Mouse (Mus musculus): ENCODE measurements around the gene C1qb. TPM values are rescaled to one million over a fixed set of nuclear protein-coding genes. Genes with fewer than 3 reads are reported as not detected.

C1qb gene
- total RNA-seq, 2 experiments from 2014 or later = 55.7 to 58.1 TPM

DNA sequence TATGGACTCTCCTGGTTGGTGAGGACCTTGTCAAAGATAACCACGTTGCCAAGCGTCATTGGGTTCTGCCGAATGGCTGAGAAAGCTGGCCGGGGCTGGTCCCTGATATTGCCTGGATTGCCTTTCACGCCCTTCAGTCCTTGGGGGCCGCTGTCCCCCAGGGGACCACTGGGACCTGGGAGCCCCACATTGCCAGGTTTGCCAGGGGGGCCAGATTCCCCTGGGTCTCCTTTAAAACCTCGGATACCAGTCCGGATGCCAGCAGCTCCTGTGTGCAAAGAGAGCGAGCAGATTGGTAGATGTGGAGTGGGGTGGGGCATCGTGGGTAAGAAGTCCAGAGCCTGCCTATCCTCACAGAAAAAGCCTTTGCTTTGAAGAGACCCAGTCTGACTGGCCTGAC is 10.5 kb upstream of the C1qb start:
- intact Hi-C loops (cut with DNase I) = loop anchor here (10.0 kb wide), 1 partner anchor 388 kb away; no protein-coding TSS in a partner anchor
- DNase-seq (ENCODE audit: low spot score in 2 of 2) = no peak

DNA sequence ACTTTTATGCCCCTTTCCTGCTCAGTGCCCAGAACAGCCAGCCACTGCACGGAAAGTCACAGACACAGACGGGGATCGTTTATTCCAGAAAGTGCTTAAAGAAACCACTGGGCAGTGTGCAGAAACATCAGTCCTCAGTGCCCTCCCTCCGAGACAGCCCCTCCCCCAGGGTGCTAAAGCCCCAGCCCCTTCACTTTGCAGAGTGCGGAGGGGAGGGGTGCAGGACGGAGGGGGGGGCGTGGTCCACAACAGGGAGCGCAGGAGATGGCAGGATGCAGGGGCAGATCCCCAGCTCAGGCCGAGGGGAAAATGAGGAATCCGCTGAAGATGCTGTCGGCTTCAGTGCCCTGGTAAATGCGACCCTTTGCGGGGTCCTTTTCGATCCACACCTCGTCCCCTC is 9.9 kb upstream of the C1qb start:
- intact Hi-C loops (cut with DNase I) = loop anchor here (2.0 to 10.0 kb wide), 2 partner anchors 85 to 389 kb away; no protein-coding TSS in a partner anchor
- DNase-seq (ENCODE audit: low spot score in 2 of 2) = no peak

DNA sequence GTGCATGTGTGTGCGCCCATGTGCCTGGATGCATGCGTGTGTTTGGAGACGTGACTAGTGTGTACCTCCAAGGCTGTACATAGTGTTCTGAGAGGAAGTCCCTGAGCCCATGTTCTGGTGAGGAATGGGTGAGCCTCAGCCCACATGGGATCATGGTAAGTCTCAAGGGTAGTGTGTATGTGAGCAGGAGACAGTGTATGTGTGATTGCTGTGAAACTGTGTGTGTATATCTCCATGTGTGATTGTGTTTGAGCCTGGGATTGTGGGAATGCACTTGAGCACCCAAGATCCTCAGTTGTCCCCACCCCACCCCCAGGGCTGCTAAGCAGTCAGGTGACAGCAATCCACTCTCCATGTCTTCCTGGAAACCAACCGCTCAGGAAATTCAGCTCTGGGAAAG is 8.8 kb upstream of the C1qb start:
- intact Hi-C loops (cut with DNase I) = loop anchor here (1.0 to 10.0 kb wide), 3 partner anchors 86 to 390 kb away; no protein-coding TSS in a partner anchor
- DNase-seq (ENCODE audit: low spot score in 2 of 2) = no peak

DNA sequence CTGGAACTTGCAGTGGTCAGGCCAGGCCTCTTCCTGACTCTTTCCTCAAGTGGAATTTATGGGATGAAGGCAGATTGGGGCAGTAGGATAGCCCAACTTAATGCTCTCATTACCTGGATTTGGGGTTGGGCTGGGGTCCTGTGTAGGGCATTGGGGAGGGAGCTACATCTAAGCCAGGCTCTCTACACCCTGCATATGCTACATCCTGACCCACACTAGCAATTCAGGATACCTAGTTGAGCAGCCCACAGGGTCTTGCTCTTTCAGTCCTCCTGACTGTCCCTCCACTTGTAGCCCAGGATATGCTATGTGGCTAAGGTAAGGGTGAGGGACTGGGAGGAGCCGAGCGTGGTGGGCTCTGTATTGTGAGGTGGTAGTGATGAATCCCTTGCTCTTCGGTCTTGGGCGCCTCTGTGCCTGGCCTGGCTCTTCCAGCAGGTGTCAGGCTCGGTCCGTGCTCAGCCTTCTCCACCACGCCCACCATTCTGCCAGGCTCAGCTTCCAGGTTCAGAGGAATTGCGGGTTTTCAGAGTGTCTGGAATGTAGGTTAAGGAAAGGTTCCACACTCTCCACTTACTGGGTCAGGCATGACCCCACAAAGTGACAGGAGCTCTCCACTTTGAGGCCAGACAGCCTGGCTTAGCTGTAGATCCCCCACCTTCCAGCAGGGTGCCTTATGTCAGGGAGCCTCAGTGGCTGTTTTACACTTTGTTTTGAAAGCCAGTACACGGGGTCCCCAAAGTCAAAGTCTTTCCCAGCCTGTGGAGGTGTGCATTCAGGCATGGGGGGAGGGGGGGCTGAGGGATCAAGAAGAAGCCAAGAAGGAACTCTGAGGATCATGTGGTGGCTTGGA is 7.9 kb upstream of the C1qb start:
- intact Hi-C loops (cut with DNase I) = loop anchor here (1.0 to 10.0 kb wide), 3 partner anchors 87 to 391 kb away; no protein-coding TSS in a partner anchor
- peak; percentile 55 to 63 for DNase-seq (ENCODE audit: low spot score in 2 of 2)

DNA sequence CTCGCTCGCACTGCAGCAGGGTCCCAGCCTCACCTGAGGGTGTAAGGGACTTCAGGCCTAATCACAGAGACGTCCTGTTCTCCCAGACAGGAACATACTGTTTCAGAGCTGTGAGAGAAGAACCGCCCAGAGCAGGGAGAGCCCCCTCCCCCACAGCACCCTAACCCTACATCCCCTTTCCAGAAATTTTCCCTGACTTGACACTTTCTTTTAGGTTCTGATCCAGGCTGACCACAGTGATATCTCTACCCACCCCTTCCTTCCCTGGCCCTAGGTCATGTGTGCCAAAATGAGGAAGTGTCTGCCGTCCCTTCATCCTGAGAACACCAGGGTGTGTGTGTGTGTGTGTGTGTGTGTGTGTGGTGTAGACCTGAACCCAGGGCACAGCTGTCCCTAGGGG is 6.8 kb upstream of the C1qb start, which contains the start of gene C1qc:
C1qc (minus strand) TSS at position 255 of the 400 bp plus-strand sequence.
- intact Hi-C loops (cut with DNase I) = loop anchor here (10.0 kb wide), 1 partner anchor 392 kb away; no protein-coding TSS in a partner anchor
- DNase-seq (ENCODE audit: low spot score in 2 of 2) = peak in 1 of 2 experiments; percentile 27

DNA sequence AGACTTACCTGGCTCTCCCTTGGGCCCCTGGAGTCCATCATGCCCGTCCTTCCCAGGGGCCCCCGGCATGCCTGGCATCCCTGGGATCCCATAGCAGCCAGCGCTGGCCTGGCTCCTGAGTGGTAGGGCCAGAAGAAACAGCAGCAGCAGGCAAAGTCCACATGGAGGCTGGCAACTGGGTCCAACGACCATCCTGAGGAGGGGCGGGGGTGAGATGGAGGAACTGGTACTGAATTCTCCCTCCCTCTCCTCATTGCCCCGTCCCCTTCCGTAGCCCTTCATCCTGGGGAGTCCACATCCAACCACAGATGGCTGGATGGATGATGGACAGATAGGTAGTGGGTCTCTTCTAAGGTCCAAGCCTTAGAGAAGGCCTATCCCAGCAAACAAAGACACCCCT is 6.4 kb upstream of the C1qb start:
- intact Hi-C loops (cut with DNase I) = loop anchor here (10.0 kb wide), 1 partner anchor 392 kb away; no protein-coding TSS in a partner anchor

DNA sequence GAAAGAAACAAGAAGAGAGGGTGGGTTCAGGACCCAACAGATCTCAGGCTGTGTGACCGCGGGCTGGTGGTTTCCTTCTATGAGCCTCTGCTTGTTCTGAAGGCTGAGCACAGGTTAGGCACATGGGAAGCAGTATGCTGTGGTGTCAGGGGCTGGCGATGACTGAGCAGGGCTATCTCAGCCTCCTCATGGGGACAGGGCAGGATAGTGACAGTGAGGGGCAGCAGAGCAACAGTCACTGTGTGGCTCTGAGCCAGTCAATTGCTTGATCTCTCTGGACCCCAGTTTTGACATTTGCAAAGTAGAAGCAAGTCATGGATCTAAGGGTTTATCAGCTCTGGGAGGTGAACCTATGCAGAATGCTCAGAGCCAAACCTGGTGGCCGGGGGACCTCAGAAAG is 5.1 kb upstream of the C1qb start:
- intact Hi-C loops (cut with DNase I) = loop anchor here (10.0 kb wide), 1 partner anchor 394 kb away; no protein-coding TSS in a partner anchor
- DNase-seq (ENCODE audit: low spot score in 2 of 2) = no peak

More for the DNA sequence above, 6.4 kb upstream of the C1qb start:
- DNase-seq (ENCODE audit: low spot score in 2 of 2) = no peak

DNA sequence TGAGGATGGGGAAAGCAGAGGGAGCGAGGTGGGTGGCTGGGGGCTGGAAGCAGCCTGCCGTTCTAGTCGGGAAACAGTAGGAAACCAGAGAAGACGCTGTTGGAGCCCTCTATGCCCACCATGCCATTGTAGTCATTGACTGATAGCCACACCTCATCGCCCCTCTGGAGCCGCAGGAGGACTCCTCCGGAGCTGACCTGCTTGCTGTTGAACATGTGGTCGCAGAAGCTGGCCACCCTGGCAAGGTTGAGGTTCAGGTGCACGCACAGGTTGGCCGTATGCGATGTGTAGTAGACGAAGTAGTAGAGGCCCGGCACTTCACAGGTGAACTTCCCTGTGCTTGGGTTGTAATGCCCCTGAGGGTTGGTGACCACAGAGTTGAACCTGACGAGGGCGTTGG is 4.0 kb upstream of the C1qb start:
- DNase-seq (ENCODE audit: low spot score in 2 of 2) = no peak
- intact Hi-C loops (cut with DNase I) = loop anchor here (10.0 kb wide), 1 partner anchor 395 kb away; no protein-coding TSS in a partner anchor

DNA sequence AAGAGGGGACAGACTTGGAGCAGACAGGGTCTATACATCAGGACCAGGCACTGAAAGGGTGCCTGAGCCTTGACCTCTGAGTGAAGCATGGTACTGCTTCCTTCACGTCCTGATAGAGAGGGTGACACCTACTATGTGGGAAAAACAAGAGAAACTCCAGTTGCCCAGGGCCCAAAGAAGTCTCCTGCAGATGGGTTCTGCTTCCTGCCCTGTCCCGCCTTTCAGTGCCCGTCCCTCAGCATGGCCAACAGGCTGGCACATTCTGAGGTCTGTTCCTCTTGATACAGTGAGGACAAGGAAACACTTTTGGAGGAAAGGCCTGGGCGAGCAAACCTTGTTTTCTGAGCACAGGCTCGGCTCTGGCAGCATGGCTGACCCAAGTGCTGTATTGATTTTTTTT is 1.7 kb upstream of the C1qb start:
- intact Hi-C loops (cut with DNase I) = no loop called here
- DNase-seq (ENCODE audit: low spot score in 2 of 2) = no peak

DNA sequence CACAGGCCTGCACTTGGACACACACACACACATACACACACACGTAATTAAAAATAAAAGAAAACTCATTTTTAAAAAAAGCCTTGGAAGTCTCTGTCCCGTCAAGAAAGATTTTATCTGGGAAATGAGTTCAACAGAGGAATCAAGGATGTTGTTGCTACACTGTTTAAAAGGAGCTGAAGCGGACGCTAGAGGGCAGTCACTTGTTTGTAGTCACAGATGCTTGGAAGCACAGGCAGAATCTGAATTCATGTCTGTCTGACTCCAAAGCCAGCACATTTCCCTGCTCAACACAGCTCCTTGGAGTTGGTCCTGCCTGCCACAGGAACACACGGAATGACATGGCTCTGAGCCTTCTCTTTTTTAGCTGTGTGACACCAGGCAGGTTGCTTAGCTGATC is 7.4 kb downstream of the C1qb start:
- no peak for DNase-seq (ENCODE audit: low spot score in 2 of 2)
- intact Hi-C loops (cut with DNase I) = no loop called here

DNA sequence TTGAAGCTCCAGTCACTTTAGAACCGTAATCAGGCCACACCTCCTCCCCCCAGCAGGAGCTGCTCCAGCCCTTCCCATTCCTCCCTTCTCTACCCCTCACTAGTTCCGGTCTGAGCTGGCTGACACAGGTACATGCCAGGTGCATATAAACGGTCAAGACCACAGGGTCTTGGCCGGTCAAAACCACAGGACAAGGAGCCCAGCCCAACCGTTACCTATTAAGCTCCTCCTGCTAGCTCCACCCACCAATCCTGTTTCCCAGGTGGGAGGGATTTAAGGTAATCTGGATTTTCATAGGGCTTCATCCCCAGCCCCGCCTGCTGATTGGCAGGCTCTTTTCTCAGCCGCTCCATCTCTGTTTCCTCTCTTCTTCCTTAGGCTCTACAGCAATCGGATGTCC is 7.8 kb downstream of the C1qb start:
- DNase-seq (ENCODE audit: low spot score in 2 of 2) = no peak
- intact Hi-C loops (cut with DNase I) = no loop called here

DNA sequence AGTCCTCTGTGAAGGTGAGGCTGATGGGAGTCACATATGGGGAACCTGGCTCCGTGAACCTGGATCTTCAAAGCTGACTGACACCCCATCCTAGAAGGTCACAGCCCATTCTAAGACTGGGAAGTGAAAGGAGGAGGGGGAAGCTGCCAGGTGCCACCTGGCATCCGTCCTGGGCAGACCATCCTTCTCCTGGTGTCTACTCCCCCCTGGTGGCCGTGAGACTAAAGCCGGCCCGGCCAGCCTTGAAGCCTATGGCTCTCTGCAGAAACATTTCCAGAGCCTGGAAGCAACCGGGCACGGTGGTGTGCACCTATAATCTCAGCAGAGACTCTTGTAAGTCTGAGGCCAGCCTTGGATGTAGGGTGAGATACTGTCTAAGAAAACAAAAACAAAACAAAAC is 9.0 kb downstream of the C1qb start:
- intact Hi-C loops (cut with DNase I) = loop anchor here (2.0 kb wide), 1 partner anchor 228 kb away; no protein-coding TSS in a partner anchor

DNA sequence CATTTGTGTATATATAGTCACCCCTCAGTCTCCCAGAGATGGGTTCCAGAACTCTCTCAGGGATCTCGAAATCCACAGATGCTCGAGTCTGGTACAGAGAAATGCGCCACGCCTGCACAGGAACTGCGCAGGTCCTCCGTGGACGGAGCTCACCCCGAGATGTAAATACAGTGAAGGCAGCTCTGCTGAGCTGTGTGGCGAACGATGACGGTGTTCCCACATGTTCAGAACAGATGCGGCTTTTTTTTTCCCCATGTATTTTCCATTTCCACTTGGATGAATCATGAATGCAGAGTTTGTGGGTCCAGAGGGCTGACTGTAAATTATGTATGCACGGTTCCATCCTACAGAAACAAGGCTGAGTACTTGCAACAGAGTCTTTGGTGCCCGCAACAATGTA is 11.0 kb downstream of the C1qb start:
- intact Hi-C loops (cut with DNase I) = no loop called here
- DNase-seq (ENCODE audit: low spot score in 2 of 2) = no peak

More for the DNA sequence above, 9.0 kb downstream of the C1qb start:
- peak; percentile 32 to 47 for DNase-seq (ENCODE audit: low spot score in 2 of 2)

DNA sequence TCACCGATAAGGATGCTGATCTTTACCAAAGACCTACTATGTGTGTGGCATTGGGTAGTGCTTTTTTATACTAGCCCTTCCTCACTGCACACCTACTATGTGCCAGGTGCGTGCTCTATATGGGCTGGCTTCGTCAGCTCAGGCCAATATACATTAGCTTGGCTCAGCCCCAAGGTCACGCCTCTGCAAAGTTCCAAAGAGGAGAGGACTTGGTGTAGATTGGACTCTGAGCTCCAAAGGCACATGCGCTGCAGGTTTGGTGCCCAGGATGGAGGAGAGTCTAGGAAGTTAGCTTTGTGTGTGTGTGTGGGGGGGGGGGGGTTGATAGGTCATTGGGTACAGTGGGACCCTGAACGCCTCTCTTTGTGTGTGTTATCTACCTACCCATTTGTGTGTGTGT is 17.6 kb downstream of the C1qb start:
- no peak for DNase-seq (ENCODE audit: low spot score in 2 of 2)
- intact Hi-C loops (cut with DNase I) = no loop called here

DNA sequence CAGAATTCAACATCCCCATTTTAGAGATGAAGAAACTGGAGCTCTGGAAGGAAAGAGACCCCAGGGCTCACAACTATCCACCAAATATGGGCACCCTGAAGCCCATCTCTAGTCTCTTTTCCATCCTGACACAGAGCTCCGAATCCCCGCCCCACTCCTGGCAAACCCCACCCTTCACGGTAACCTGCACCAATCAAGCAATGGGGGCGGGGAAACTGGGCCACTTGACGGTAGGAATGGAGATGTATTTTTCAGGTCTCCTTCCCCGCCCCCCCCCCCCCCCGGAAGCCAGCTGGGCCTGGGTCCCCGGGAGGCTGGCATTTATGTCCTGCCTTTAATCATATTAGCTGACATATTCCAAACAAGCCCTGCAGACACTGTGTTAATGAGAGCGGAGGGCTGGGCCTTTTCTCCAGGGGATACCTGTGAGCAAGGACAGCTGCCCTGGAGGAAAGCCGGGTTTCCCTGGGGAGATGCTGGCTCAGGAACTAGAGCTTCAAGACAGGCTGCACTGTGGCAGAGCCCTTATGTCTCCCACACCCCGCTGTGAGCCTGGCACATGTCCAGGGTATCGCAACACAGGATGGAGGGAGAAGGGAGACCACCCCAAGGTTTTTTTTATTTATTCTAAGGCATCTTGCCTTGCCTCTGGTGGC is 18.2 kb downstream of the C1qb start:
- no peak for DNase-seq (ENCODE audit: low spot score in 2 of 2)
- intact Hi-C loops (cut with DNase I) = no loop called here

DNA sequence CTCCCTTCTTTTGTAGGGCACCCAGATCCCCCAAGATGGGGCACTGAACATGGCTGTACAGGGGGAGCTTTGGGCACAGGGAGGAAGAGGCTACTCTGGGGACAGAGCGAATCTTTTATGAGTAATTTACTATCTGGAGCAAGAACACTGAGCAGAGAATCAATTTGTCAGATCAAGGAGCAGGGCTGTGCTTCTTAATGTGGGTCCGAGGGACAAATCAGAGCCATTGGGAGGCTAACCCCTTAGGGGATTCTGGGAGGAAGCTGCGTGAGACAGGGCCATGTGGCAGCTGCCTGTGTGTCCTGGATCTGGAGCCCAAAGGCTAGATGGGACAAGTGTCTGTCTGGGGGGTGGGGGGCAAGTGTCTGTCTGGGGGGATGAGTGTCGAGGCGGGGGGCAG is 20.5 kb downstream of the C1qb start:
- intact Hi-C loops (cut with DNase I) = no loop called here
- DNase-seq (ENCODE audit: low spot score in 2 of 2) = no peak

DNA sequence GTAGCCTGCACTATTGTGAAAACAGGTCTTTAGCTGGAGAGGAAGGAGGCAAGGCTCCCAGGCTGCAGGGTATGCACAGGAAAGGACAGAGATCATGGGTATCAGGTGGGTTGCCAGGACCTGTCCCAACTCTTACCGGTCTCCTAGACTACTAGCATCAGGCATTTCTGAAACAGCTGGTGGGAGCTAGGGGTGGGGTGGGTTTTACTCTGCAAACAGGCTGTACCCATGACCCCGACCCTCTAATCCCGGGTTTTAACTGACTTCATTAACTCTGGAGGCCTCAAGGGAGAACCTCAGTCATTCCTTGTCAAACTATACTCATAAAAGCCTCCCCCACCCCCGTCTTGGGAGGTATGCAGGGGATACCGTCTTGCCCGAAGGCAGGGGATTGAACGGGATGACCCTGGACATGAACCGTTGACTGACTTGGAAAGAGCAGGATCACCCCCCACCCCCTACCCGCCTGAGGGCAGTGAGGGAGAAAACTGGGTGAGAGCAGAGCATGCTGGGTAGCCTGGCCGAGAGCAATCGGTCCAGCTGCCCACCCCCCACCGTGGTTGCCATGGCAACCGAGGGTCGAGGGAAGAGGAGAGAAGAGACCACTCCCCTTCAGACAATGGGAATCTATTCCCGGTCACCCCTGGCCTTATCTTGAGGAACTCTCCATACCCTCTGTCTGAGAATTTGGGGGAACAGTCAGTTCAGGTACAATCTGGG is 21.1 kb downstream of the C1qb start:
- no peak for DNase-seq (ENCODE audit: low spot score in 2 of 2)
- intact Hi-C loops (cut with DNase I) = no loop called here

DNA sequence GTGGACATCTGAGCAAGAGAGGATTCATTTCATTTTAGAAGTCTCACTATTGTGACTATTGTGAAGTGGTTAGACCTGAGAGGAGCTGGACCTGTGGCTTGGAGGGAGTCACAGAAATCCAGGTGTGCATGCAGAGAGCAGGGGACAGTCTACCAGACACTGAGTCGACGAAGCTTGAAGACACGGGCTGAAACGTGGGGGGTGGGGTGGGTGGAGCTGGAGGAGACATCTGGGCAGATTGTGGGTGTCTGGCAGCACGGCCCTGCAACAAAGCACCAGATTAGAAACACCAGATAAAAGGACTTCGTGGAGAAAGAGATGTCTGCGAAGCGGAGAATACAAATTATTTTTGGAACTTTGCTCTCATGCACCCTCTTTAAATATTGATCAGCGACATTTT is 22.5 kb downstream of the C1qb start:
- intact Hi-C loops (cut with DNase I) = no loop called here
- no peak for DNase-seq (ENCODE audit: low spot score in 2 of 2)

DNA sequence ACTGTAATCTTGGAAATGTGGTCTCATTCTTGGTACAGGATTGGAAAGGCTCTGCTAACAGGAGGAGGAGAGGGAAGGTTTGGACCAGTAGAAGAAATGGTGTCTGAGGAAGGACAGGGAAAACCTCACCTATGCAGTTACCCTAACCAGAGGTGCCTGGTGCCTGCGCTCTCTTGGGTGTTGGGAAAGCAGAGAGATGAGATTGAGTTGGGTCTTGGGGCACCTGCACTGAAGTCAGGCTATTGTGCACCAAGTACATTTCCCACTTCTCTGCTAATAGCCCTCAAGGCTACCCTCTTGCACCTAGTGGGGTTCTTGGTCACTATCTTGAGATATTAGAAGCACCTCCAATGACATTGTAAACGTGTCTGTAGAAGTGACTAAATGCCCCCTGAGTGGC is 23.6 kb downstream of the C1qb start:
- no peak for DNase-seq (ENCODE audit: low spot score in 2 of 2)
- intact Hi-C loops (cut with DNase I) = no loop called here

DNA sequence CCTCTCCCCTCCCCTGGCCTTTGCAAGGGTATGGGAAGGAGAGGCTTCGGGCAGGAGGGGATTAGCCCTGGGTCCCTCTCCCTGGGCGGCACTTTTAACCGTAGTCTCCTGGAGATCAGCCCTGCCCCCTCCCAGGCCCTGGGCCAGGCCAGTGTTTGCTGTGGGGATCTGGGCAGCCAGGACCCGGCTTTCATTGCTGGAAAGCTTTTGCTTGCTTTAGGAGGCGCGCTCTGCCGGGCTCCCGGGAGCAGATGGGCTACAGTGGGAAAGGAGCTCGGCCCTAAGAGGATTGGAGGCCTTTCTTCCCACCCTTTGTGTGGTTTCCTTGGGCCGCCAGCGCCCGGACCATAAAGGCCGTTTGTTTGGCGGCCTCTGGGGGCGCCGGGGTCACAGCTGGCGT is 24.2 kb downstream of the C1qb start:
- intact Hi-C loops (cut with DNase I) = no loop called here
- no peak for DNase-seq (ENCODE audit: low spot score in 2 of 2)
